Mouse (Mus musculus) C2C12 (cell line): Measurements from ENCODE around the gene Lypla2. TPM values are rescaled to one million over a fixed set of nuclear protein-coding genes. Genes with fewer than 3 reads are reported as not detected.

Experiments used
- H3K27me3 ChIP-seq: one replicate; pipeline ENCODE4 v1.6.1; 2011; ENCODE audit not compliant: control insufficient read depth, insufficient read depth, insufficient read length
- H3K36me3 ChIP-seq: one replicate; pipeline ENCODE4 v1.6.1; 2011; ENCODE audit not compliant: control insufficient read depth, insufficient read depth
- H3K4me3 ChIP-seq: one replicate; pipeline ENCODE4 v1.5.1; 2011; ENCODE audit warnings: mild to moderate bottlenecking, control low read depth; ENCODE audit not compliant: poor library complexity, insufficient read depth, severe bottlenecking
- H3K79me2 ChIP-seq: one replicate; pipeline ENCODE4 v1.6.1; 2011; ENCODE audit not compliant: control insufficient read depth, insufficient read depth
- H3K79me3 ChIP-seq: one replicate; pipeline ENCODE4 v1.6.1; 2011; ENCODE audit warnings: low read depth, control low read depth
- H3ac ChIP-seq: one replicate; pipeline ENCODE3; 2011; ENCODE audit warnings: low read depth; ENCODE audit not compliant: control insufficient read depth, insufficient read length
- CEBPB ChIP-seq: IDR thresholded peaks from one replicate; pipeline ENCODE4 v1.6.1; 2011; ENCODE audit warnings: low read depth, mild to moderate bottlenecking, control low read depth, moderate library complexity
- CTCF ChIP-seq: IDR thresholded peaks from one replicate; pipeline ENCODE4 v1.5.1; 2011; ENCODE audit not compliant: control insufficient read depth, insufficient read depth, insufficient read length
- FOSL1 ChIP-seq: IDR thresholded peaks from one replicate; pipeline ENCODE4 v1.8.0; 2011; ENCODE audit warnings: mild to moderate bottlenecking, low read length; ENCODE audit not compliant: poor library complexity, insufficient read depth, severe bottlenecking
- MAX ChIP-seq: IDR thresholded peaks from one replicate; pipeline ENCODE4 v1.6.1; 2011; ENCODE audit warnings: mild to moderate bottlenecking, control low read depth
- MYOD1 ChIP-seq: IDR thresholded peaks from one replicate; pipeline ENCODE4 v1.6.1; 2011; ENCODE audit warnings: low read depth; ENCODE audit not compliant: control insufficient read depth, insufficient read length
- MYOG ChIP-seq: IDR thresholded peaks from one replicate; pipeline ENCODE4 v1.6.1; 2011; ENCODE audit not compliant: control insufficient read depth, insufficient read length; ENCODE audit errors: extremely low read depth
- USF1 ChIP-seq: IDR thresholded peaks from one replicate; pipeline ENCODE4 v1.6.1; 2011; ENCODE audit warnings: low read depth, mild to moderate bottlenecking, control low read depth, moderate library complexity
- polyA plus RNA-seq: library from polyadenylated mRNA; unstranded; fragments of >200 nt; fragmentation: generic; extraction: Trizol; gene quantifications from one replicate; pipeline ENCODE4 v1.2.1, GENCODE M21; 2012; ENCODE audit warnings: missing spikeins

Lypla2 gene
- polyA plus RNA-seq, 1 experiment: 70.1 TPM

DNA sequence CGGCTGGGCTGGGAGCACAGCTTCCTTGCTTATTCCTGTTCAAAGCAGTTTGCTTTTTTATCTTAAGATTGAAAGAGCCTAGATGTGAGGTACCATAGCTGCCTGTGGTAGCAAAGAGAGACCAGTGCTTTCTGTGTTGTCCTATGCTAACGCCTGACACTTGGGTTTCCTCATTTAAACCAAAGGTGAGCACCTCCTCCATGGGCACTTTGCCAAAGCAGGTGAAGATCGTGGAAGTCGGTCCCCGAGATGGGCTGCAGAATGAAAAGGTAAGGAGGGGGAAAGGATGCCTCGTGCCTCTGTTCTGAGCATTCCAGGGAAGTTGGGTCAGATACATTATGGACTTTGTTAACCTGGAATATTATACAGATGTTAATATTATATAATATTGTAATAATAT lies 22.1 kb downstream of the Lypla2 start:
- TF ChIP-seq MYOG: no peak
- Histone ChIP-seq H3K79me3 (peaks cover 1% of the 10 kb centered on the region), H3ac (no peak overlapping the region), H3K36me3 (no peaks in the 10 kb centered on the region), H3K79me2 (peaks cover 16% of the 10 kb centered on the region), H3K4me3 (no peak overlapping the region), H3K27me3 (no peaks in the 10 kb centered on the region)

DNA sequence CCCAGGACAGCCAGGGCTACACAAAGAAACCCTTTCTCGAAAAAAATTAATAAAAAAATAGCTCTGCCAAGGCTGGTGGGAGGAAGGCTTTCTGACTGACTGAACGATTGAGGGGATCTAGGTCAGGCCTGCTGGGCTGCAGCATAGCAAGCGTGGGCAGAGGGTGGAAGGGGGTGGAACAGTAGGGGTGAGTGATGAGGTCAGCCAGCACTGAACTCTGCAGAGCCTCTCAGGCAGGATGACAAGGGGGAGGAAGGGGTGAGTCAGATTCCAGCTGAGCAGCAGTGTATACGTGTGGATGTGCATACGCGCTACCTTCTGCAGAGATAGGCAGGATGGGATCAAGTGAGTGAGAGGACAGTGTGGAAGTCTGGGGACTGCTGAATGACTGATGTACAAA lies 22.5 kb downstream of the Lypla2 start:
- TF ChIP-seq USF1: no peak
- TF ChIP-seq MAX: no peak
- TF ChIP-seq FOSL1: no peak
- TF ChIP-seq MYOG: no peak

DNA sequence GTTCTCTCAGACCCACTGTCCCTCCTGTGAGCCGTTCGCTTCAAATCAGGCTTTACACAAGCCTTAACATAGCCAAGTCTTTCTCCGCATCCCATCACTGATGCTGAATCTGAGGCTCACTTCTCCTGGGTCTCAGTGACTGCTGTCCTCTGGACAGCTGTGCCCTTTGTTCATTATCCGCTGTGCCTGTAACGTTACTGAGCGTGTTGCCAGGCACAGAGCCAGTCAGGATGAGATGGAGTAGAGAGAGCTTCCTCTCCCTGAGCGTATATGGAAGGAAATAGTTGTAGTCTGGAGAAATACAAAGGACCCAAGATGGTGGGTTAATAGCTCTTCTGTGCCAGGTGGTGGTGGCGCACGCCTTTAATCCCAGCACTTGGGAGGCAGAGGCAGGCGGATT lies 23.0 kb downstream of the Lypla2 start:
- Histone ChIP-seq H3K27me3 (no peaks in the 10 kb centered on the region), H3K79me2 (peaks cover 16% of the 10 kb centered on the region), H3K4me3 (no peak overlapping the region), H3ac (no peak overlapping the region), H3K36me3 (no peaks in the 10 kb centered on the region), H3K79me3 (peaks cover 1% of the 10 kb centered on the region)
- TF ChIP-seq MYOG (no peak), USF1 (no peak), MYOD1 (no peak), FOSL1 (no peak), CEBPB (no peak), MAX (no peak), CTCF (no peak)

More for the DNA sequence above, 22.5 kb downstream of the Lypla2 start:
- Histone ChIP-seq H3K27me3 (no peaks in the 10 kb centered on the region), H3K79me2 (peaks cover 16% of the 10 kb centered on the region), H3ac (no peak overlapping the region), H3K79me3 (peaks cover 1% of the 10 kb centered on the region), H3K4me3 (no peak overlapping the region), H3K36me3 (no peaks in the 10 kb centered on the region)

DNA sequence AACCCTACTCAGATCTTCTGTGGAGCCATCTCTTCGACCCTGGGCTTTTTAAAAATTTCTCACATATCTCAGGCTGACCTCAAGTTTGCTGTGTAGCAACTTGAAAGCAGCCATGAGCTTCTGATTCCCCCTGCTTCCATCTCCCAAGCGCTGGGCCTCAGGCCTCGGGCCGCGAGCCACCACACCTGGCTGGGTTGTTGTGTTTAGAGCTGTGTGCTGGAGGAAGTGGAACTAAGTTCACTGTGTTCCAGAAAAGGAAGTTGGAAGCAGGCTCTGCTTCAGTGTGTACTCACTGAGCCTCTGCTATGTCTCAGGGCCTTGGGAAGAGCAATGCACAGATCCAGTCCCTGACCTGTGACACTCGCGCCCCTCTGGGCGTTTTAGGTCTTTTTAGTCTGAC lies 24.3 kb downstream of the Lypla2 start:
- TF ChIP-seq MAX (no peak), CTCF (no peak), MYOG (no peak), FOSL1 (no peak), USF1 (no peak), MYOD1 (no peak), CEBPB (no peak)
- Histone ChIP-seq H3K4me3 (no peak overlapping the region), H3K79me3 (peaks cover 1% of the 10 kb centered on the region), H3ac (no peak overlapping the region), H3K79me2 (peaks cover 16% of the 10 kb centered on the region), H3K27me3 (no peaks in the 10 kb centered on the region), H3K36me3 (no peaks in the 10 kb centered on the region)

DNA sequence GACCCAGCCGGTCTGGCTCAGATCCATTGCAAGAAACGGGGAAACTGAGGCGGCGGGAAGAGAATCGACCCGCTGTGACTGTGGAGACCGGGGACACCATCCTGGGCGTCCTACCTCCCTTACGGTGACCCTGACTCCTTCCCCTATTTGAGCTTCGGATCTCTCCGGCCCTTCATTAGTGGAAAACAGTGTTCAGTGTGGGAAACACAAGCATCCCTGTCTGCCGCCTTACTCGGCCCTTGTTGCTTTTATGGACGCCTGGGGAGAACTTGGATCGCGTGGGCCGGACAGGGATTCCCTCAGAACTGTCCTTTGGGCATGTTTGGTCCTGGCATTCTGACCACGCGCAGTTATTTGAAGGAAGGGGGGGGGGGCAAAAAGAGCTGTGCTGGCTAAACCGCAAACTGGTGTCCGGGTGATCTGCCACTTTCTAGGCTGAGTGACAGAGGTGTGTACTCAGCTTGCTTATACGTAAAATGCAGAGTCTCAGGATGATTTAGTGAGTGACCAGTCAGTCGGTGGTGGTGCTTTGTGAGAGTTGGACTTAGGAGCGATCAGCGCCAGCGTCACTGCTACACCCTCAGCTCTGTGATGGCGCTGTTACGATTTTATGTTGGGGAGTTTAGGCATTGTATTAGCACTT lies 25.6 kb downstream of the Lypla2 start:
- peak overlapping the region; percentile 70 for H3ac ChIP-seq
- no peaks in the 10 kb centered on the region for H3K36me3 ChIP-seq
- H3K27me3 ChIP-seq: no peaks in the 10 kb centered on the region
- peak overlapping the region; percentile 71 for H3K4me3 ChIP-seq
- TF ChIP-seq CTCF (no peak), MAX (no peak), FOSL1 (no peak), USF1 (no peak), MYOD1 (no peak), CEBPB (no peak), MYOG (no peak)
- H3K79me2 ChIP-seq: peaks cover 16% of the 10 kb centered on the region
- H3K79me3 ChIP-seq: peaks cover 1% of the 10 kb centered on the region

DNA sequence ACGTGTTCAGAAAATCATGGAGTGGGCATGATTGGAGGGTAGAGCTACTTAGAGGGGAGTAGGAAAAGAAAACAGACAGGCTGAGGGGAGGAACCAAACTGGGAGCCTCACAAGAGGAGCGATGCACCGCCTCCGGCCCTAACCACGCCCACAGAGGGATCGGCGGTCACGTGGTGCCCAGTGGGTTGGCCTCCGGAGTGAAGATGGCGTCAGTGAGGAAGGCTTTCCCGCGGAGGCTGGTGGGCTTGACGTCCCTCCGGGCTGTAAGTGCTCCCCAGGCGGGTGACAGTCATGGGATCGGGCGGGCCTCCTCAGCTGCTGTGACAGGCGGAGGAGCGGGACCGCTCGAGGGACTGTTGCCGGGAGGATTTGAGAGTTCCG lies 26.2 kb downstream of the Lypla2 start, which contains the start of gene Hmgcl:
Hmgcl (plus strand) TSS at position 171 of the 381 bp plus-strand sequence.
- Histone ChIP-seq H3K36me3 (no peaks in the 10 kb centered on the region), H3ac (peak within 1 kb of the TSS; percentile 70), H3K79me3 (peaks cover 1% of the 10 kb centered on the region), H3K27me3 (no peaks in the 10 kb centered on the region), H3K4me3 (peak within 1 kb of the TSS; percentile 71), H3K79me2 (peaks cover 16% of the 10 kb centered on the region)
- no peak for TF ChIP-seq FOSL1
- TF ChIP-seq USF1: peak; percentile 97
- TF ChIP-seq CTCF: no peak
- TF ChIP-seq CEBPB: no peak
